Mouse (Mus musculus) CD8-positive naive resting alpha-beta T cell, adult 57 days (primary cell): ENCODE measurements around the gene Ltf. TPM values are rescaled to one million over a fixed set of nuclear protein-coding genes. Genes with fewer than 3 reads are reported as not detected.

Experiments
- total RNA-seq: library from RNA; stranded (reverse); gene quantifications from one replicate; pipeline ENCODE4 v1.2.4, GENCODE M21; 2023

Gene Ltf
- total RNA-seq = 5.2 TPM

GRCm38 (mm10) chr9:111019022-111019421, at the start of gene Ltf:
Gene Ltf, plus strand, starts transcription at chr9:111019271.

GRCm38 (mm10) chr9:110990204-110990603, 28.9 kb upstream of the Ltf start, which contains the start of gene Rtp3:
Gene Rtp3, minus strand, starts transcription at chr9:110990583.

GRCm38 (mm10) chr9:111056798-111057543, 37.9 kb downstream of the Ltf start, which contains the start of gene Ccrl2:
Gene Ccrl2, minus strand, starts transcription at chr9:111057519.

Other genes starting within 250 kb of the Ltf start
- gene Prss42, start 221.1 kb upstream of the Ltf start, total RNA-seq = not detected
- gene Prss44, start 205.3 kb upstream of the Ltf start, total RNA-seq = not detected
- gene Prss43, start 192.6 kb upstream of the Ltf start, total RNA-seq = not detected
- gene Prss45, start 184.7 kb upstream of the Ltf start, total RNA-seq = not detected
- gene Prss46, start 174.8 kb upstream of the Ltf start, total RNA-seq = not detected
- not detected for gene Prss50, start 161.3 kb upstream of the Ltf start, total RNA-seq
- 486 TPM for gene Als2cl, start 139.4 kb upstream of the Ltf start, total RNA-seq
- 42.9 TPM for gene Tmie, start 139.2 kb upstream of the Ltf start, total RNA-seq
- 4.0 TPM for gene Fam240a, start 102.4 kb upstream of the Ltf start, total RNA-seq
- gene Tdgf1, start 73.1 kb upstream of the Ltf start, total RNA-seq = 1.9 TPM
- not detected for gene Lrrc2, start 67.7 kb upstream of the Ltf start, total RNA-seq
- gene Rtp3, start 28.7 kb upstream of the Ltf start, total RNA-seq = not detected
- gene Ccrl2, start 38.2 kb downstream of the Ltf start, total RNA-seq = 7.6 TPM
- 15.6 TPM for gene Lrrfip2, start 98.3 kb downstream of the Ltf start, total RNA-seq